Mouse (Mus musculus) lung, postnatal 0 days (tissue): Measurements from ENCODE around the gene Tyrobp. TPM values are rescaled to one million over a fixed set of nuclear protein-coding genes. Genes with fewer than 3 reads are reported as not detected.

Experiments used
- ATAC-seq: fragments of 200-750 bp; cut with Nextera tagmentation; 2 replicates; pipeline ENCODE4 v1.8.0; 2017; ENCODE audit warnings: moderate library complexity
- DNase-seq: peaks from one replicate; pipeline ENCODE4 v3.0.0-alpha.2; 2016; ENCODE audit warnings: low spot score
- H3K27ac ChIP-seq: fragments of 300-500 bp; sonication (generic); 2 replicates; pipeline ENCODE4 v1.5.1; 2014; ENCODE audit warnings: antibody characterized with exemption, mild to moderate bottlenecking, low read length, mixed read lengths
- H3K27me3 ChIP-seq: fragments of 300-500 bp; sonication (generic); replicated peaks from 2 replicates; pipeline ENCODE4 v1.6.1; 2014; ENCODE audit warnings: low read length, mixed read lengths; ENCODE audit not compliant: insufficient read depth
- H3K36me3 ChIP-seq: fragments of 300-500 bp; sonication (generic); 2 replicates; pipeline ENCODE4 v1.6.1; 2014; ENCODE audit warnings: low read length, mixed read lengths; ENCODE audit not compliant: insufficient read depth
- H3K4me1 ChIP-seq: fragments of 300-500 bp; sonication (generic); 2 replicates; pipeline ENCODE4 v1.6.1; 2014; ENCODE audit warnings: antibody characterized with exemption, low read depth, low read length, mixed read lengths; ENCODE audit not compliant: insufficient read depth
- H3K4me2 ChIP-seq: fragments of 300-500 bp; sonication (generic); replicated peaks from 2 replicates; pipeline ENCODE4 v1.6.1; 2014; ENCODE audit warnings: low read depth, mild to moderate bottlenecking, low read length, moderate library complexity, mixed read lengths
- H3K4me3 ChIP-seq: fragments of 300-500 bp; sonication (generic); 2 replicates; pipeline ENCODE4 v1.5.1; 2014; ENCODE audit warnings: low read depth, low read length
- H3K9ac ChIP-seq: fragments of 300-500 bp; sonication (generic); replicated peaks from 2 replicates; pipeline ENCODE4 v1.6.1; 2014; ENCODE audit warnings: low read depth, mild to moderate bottlenecking
- H3K9me3 ChIP-seq: fragments of 300-500 bp; sonication (generic); 2 replicates; pipeline ENCODE4 v1.6.1; 2016; ENCODE audit warnings: low read length, mixed read lengths
- CTCF ChIP-seq: IDR thresholded peaks from 2 replicates; pipeline ENCODE4 v1.5.1; 2016; ENCODE audit warnings: antibody characterized with exemption, mild to moderate bottlenecking
- EP300 ChIP-seq: IDR thresholded peaks from 2 replicates; pipeline ENCODE4 v1.6.1; 2016; ENCODE audit warnings: antibody characterized with exemption, mild to moderate bottlenecking, control low read depth
- WGBS: fragments of 180-500 bp; shearing (Covaris S2); extraction: QIAGEN DNeasy Blood & Tissue Kit; methylation state at CpG from one replicate; pipeline ENCODE4 v1.1.7; 2014; 5-methylcytosine and 5-hydroxymethylcytosine counted together
- polyA plus RNA-seq: library from polyadenylated mRNA; unstranded; fragments of >200 nt; fragmentation: Nextera tagmentation; extraction: Ambion mirVana; gene quantifications from 2 replicates; pipeline ENCODE4 v1.2.1, GENCODE M21; 2015

Tyrobp gene
- polyA plus RNA-seq, 1 experiment from 2014 or later = 244 TPM

GRCm38 (mm10) chr7:30421890-30422435, 8.4 kb downstream of the Tyrobp start:
- H3K27me3 ChIP-seq = no peaks in the 10 kb centered on the region
- DNase-seq = peak; percentile 89
- H3K4me3 ChIP-seq = peak overlapping the region; percentile 38
- H3K9ac ChIP-seq = peak overlapping the region; percentile 26
- H3K27ac ChIP-seq = no peak overlapping the region; the same call in 1 of the 2 replicates
- 1% methylated on average over 45 of the region's 45 CpGs for WGBS
- ATAC-seq = peak; percentile 80
- TF ChIP-seq EP300 = no peak
- no peaks in the 10 kb centered on the region for H3K4me1 ChIP-seq
- no peaks in the 10 kb centered on the region for H3K36me3 ChIP-seq
- no peaks in the 10 kb centered on the region for H3K9me3 ChIP-seq
- H3K4me2 ChIP-seq = peak overlapping the region; percentile 83

DNA sequence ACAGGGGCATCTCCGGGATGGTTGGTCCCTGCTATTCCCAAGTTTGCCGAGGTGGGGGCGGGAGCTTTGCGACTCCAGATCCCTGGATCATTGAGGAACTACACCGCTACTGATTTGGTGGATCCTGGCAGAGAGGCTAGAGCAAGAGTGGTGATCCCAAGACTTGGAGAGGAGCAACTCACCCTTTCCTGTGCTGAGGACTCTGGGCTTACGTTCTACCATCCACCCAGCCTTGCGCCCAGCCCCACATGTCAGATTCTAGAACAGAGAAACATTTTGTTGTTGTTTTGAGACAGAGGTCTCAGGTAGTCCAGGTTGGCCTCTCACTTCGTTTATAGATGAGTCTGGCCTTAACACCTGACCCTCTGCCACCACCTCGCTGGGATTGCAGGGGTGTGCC, 9.0 kb downstream of the Tyrobp start:
- H3K4me2 ChIP-seq = peak overlapping the region; percentile 83
- H3K27me3 ChIP-seq = no peaks in the 10 kb centered on the region
- TF ChIP-seq CTCF = no peak
- TF ChIP-seq EP300 = no peak
- H3K9ac ChIP-seq = no peak overlapping the region
- no peaks in the 10 kb centered on the region for H3K9me3 ChIP-seq
- peak overlapping the region; percentile 58; the same call in 1 of the 2 replicates for H3K27ac ChIP-seq
- no peaks in the 10 kb centered on the region for H3K36me3 ChIP-seq
- no peaks in the 10 kb centered on the region for H3K4me1 ChIP-seq
- WGBS = 6% methylated on average over 9 of the region's 9 CpGs
- ATAC-seq (peak; percentile 25; the same call in 1 of the 2 replicates), DNase-seq (no peak)
- H3K4me3 ChIP-seq = peak overlapping the region; percentile 38

DNA sequence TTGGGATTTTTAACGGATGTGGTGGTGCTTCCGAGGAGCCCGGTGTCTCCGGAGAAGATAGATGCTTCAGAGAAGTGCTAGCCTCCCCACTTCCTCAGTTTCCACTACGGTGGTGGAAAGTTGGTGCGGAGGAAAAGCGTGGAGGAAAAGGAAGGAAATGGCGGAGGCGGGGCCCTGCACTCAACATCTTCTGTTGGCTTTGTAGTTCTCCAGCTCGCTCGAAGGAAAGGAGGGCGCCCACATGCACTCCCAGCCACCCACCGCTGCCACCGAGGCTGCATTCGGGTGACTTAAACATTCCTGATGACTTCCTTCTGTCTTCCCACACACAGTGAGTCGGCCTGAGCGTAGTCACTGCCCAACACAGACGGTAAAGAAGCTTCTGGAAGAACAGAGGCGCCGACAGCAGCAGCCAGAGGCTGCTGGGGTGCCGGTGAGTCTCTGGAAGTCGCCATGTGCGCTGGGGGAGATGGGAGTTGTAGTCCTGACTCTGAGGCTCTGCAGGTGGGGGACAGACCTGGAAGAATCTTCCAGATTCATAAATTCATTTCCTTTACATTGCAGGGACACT, 9.6 kb downstream of the Tyrobp start:
- peak overlapping the region; percentile 38 for H3K4me3 ChIP-seq
- peak overlapping the region; percentile 58 for H3K27ac ChIP-seq
- ATAC-seq (no peak), DNase-seq (no peak)
- no peaks in the 10 kb centered on the region for H3K36me3 ChIP-seq
- no peaks in the 10 kb centered on the region for H3K9me3 ChIP-seq
- no peak for TF ChIP-seq CTCF
- no peak for TF ChIP-seq EP300
- no peak overlapping the region for H3K9ac ChIP-seq
- no peaks in the 10 kb centered on the region for H3K4me1 ChIP-seq
- 28% methylated on average over 23 of the region's 23 CpGs for WGBS
- peak overlapping the region; percentile 83 for H3K4me2 ChIP-seq
- H3K27me3 ChIP-seq = no peaks in the 10 kb centered on the region

DNA sequence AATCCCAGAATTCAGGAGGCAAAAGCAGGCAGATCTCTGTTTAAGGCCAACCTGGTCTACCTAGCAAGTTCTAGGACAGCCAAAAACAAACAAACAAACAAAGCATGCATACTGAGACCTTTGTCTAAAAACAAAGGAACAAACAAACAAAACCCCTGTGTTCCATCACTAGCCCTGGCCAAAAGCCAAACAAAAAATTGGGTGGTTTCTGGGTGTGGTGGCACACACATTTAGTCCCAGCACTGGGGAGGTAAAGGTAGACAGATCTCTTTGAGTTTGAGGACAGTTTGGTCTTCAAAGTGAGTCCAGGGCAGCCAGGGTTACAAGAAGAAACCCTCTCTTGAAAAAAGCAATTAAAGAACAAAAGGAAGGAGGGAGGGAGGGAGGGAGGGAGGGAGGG, 15.8 kb downstream of the Tyrobp start:
- Histone ChIP-seq H3K4me3 (no peak overlapping the region), H3K4me2 (no peak overlapping the region), H3K27ac (no peak overlapping the region), H3K9ac (no peak overlapping the region), H3K9me3 (no peaks in the 10 kb centered on the region), H3K4me1 (no peaks in the 10 kb centered on the region), H3K27me3 (no peaks in the 10 kb centered on the region), H3K36me3 (no peaks in the 10 kb centered on the region)
- TF ChIP-seq CTCF (no peak), EP300 (no peak)
- DNase-seq = no peak
- no peak for ATAC-seq

DNA sequence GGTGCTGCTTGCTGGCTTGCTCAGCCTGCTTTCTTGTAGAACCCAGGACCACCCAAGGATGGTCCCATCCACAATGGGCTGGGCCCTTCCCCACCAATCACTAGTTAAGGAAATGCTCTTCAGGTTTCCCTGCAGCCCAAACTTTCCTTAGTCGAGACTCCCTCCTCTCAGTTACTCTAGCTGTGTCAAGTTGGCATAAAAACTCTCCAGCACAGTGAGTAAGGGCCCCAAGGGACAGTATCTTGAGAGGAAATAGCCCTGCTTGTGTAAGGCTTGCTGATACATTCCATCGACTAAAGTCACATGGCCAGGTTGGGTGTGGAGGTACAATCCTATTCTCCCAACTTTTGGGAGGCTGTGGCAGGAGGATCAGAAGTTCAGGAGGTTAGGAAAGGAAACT, 16.6 kb downstream of the Tyrobp start:
- Histone ChIP-seq H3K27ac (no peak overlapping the region), H3K4me2 (no peak overlapping the region), H3K36me3 (no peaks in the 10 kb centered on the region), H3K9me3 (no peaks in the 10 kb centered on the region), H3K27me3 (no peaks in the 10 kb centered on the region), H3K4me3 (no peak overlapping the region), H3K4me1 (no peaks in the 10 kb centered on the region), H3K9ac (no peak overlapping the region)
- no peak for TF ChIP-seq CTCF
- no peak for TF ChIP-seq EP300
- ATAC-seq (no peak), DNase-seq (no peak)
- 30% methylated on average over 2 of the region's 2 CpGs for WGBS

DNA sequence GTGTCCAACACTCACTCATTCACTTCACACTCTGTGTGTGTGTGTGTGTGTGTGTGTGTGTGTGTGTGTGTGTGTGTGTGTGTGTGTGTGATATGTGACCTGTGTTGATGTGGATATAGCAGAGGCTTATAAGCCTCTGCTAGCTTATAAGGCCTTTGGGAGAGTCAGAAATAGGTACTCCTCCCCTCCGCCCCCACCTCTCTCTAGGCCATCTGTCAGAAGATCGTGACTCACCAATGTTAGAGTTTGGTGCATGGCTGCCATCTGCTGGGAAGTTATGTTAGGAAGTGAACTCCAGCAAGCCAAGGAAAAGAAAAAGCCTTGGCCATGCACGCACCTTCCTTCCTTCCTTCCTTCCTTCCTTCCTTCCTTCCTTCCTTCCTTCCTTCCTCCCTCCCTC, 18.2 kb downstream of the Tyrobp start:
- H3K36me3 ChIP-seq = no peaks in the 10 kb centered on the region
- H3K9me3 ChIP-seq = no peaks in the 10 kb centered on the region
- no peak for TF ChIP-seq EP300
- peak; percentile 71 for TF ChIP-seq CTCF
- no peak overlapping the region for H3K4me2 ChIP-seq
- WGBS = 4% methylated on average over 3 of the region's 3 CpGs
- H3K27ac ChIP-seq = no peak overlapping the region
- no peaks in the 10 kb centered on the region for H3K4me1 ChIP-seq
- DNase-seq = peak; percentile 68
- H3K4me3 ChIP-seq = no peak overlapping the region
- no peak overlapping the region for H3K9ac ChIP-seq
- H3K27me3 ChIP-seq = no peaks in the 10 kb centered on the region
- 0 out of 2 replicates have a peak, but pooled peaks have one; percentile 17 for ATAC-seq
